Mouse (Mus musculus) hindbrain, embryonic 14.5 days (tissue): ENCODE measurements around the gene Dnah2. TPM values are rescaled to one million over a fixed set of nuclear protein-coding genes. Genes with fewer than 3 reads are reported as not detected.

Source experiments
- ATAC-seq: fragments of 200-750 bp; cut with Nextera tagmentation; 2 replicates; pipeline ENCODE4 v1.8.0; 2017; ENCODE audit warnings: moderate number of reproducible peaks, mild to moderate bottlenecking, moderate TSS enrichment, moderate library complexity; ENCODE audit not compliant: low FRiP score
- DNase-seq: peaks from one replicate; pipeline ENCODE4 v3.0.0-alpha.2; 2015; ENCODE audit warnings: low spot score
- H3K27ac ChIP-seq: fragments of 300-500 bp; sonication (generic); 2 replicates; pipeline ENCODE4 v1.5.1; 2014; ENCODE audit warnings: mild to moderate bottlenecking, moderate library complexity
- H3K27me3 ChIP-seq: fragments of 300-500 bp; sonication (generic); 2 replicates; pipeline ENCODE4 v1.6.1; 2014; ENCODE audit warnings: mild to moderate bottlenecking, low read length, mixed read lengths; ENCODE audit not compliant: control insufficient read depth, insufficient read depth
- H3K36me3 ChIP-seq: fragments of 300-500 bp; sonication (generic); replicated peaks from 2 replicates; pipeline ENCODE4 v1.6.1; 2014; ENCODE audit not compliant: control insufficient read depth, insufficient read depth
- H3K4me1 ChIP-seq: fragments of 300-500 bp; sonication (generic); replicated peaks from 2 replicates; pipeline ENCODE4 v1.6.1; 2014; ENCODE audit warnings: antibody characterized with exemption, low read length, mixed read lengths; ENCODE audit not compliant: control insufficient read depth, insufficient read depth
- H3K4me2 ChIP-seq: fragments of 300-500 bp; sonication (generic); replicated peaks from 2 replicates; pipeline ENCODE4 v1.6.1; 2014; ENCODE audit warnings: mild to moderate bottlenecking, moderate library complexity
- H3K4me3 ChIP-seq: fragments of 300-500 bp; sonication (generic); replicated peaks from 2 replicates; pipeline ENCODE4 v1.5.1; 2014; ENCODE audit warnings: mild to moderate bottlenecking, low read length
- H3K9ac ChIP-seq: fragments of 300-500 bp; sonication (generic); 2 replicates; pipeline ENCODE4 v1.6.1; 2014
- H3K9me3 ChIP-seq: fragments of 300-500 bp; sonication (generic); 2 replicates; pipeline ENCODE4 v1.6.1; 2016; ENCODE audit warnings: low read length; ENCODE audit not compliant: control insufficient read depth
- WGBS: fragments of 180-500 bp; shearing (Covaris S2); extraction: QIAGEN DNeasy Blood & Tissue Kit; methylation state at CpG from one replicate; pipeline ENCODE4 v1.1.7; 2014; 5-methylcytosine and 5-hydroxymethylcytosine counted together
- polyA plus RNA-seq: library from polyadenylated mRNA; unstranded; fragments of >200 nt; fragmentation: Nextera tagmentation; extraction: Ambion mirVana; gene quantifications from 2 replicates; pipeline ENCODE4 v1.2.1, GENCODE M21; 2014

The Dnah2 gene
- polyA plus RNA-seq, 1 experiment from 2014 or later = 4.9 TPM

DNA sequence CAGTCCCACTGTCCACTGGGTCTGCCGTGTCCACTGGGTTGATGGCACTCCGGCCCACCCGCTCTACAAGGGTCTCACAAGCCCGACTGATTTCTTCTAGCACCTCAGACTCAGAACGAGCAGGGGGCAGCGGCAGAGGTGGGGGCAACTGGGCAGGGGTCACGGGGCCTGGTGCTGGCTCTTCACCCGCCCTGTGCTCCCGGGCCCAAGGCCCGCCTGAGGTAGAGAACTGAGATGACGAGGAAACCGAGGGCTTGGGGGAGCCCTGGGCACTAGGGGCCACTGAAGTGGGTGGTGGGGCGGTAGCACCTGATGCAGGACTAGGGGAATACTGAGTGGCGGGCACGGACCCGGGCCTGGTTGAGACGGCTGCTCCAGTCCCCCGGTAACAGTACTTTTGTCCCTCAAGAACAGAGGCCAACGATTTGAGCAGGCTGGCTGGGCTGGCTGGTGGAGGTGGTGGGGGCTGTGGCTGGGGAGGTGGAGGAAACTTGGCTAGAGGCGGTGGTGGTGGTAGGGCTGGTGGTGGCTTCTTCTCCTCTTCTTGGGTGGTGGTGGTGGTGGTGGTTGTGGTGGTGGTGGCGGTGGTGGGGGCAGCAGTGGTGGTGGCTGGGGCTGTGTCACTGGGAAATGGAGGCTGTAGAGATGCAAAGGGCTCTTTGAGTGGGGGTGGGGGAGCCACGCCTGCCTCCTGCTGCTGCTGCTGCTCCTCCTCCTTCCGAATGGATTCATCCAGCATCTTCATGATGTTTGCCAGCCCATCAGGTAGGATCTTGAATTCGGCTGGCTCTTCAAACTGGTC lies 144.1 kb downstream of the Dnah2 start:
- no peak for DNase-seq
- no peaks in the 10 kb centered on the region for H3K9me3 ChIP-seq
- no peak for ATAC-seq
- WGBS = 88% methylated on average over 22 of the region's 24 CpGs
- H3K36me3 ChIP-seq = peaks cover 86% of the 10 kb centered on the region
- H3K27me3 ChIP-seq = 0 out of 2 replicates have a peak, but pooled peaks cover 4% of the 10 kb centered on the region
- H3K4me1 ChIP-seq = peaks cover 16% of the 10 kb centered on the region
- H3K9ac ChIP-seq = no peak overlapping the region
- H3K27ac ChIP-seq = no peak overlapping the region
- H3K4me3 ChIP-seq = no peak overlapping the region
- no peak overlapping the region for H3K4me2 ChIP-seq

DNA sequence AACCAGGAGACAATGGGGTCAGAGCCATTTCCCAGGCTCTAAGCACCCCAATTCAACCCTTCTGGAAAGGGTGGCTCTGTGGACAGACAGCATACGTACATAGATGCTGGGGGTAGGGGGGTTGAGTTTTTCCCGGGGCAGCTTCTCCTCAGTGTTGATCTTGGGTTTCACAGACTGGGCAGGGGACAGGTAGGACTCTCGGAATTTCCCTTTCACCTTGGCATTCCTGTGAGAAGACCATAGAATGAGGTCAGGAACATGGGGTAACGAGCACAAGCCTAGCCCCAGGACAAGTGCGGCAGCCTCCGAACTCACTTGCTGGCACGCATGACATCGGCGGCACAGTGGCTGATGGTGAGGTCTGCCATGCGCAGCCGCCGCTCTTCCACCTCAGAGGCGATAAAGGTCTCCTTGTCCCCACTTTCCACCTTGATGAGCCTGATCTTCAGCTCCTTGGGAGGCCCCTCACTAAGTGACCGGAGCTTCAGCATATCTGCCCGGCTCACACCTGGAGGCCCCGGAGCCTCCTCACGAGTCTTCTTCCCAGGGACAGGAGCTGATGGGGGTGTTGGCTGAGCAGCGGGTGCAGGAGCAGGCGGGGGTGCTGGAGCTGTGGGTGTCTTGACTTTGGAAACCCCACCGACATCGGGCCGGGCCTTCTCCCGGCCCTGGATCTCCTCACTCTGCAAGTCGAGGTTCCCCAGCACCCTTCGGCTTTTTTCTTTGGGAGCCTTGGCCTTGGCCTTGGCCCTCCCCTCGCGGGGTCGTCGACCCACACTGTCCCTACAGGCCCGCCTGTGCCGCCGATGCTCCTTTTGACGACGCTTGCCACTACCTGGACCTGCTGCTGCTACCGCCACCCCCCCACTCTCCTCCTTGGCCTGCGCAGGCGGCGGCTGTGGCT lies 145.0 kb downstream of the Dnah2 start:
- no peak overlapping the region for H3K4me2 ChIP-seq
- H3K9ac ChIP-seq = no peak overlapping the region
- no peaks in the 10 kb centered on the region for H3K9me3 ChIP-seq
- ATAC-seq (no peak), DNase-seq (no peak)
- peaks cover 11% of the 10 kb centered on the region for H3K4me1 ChIP-seq
- peaks cover 94% of the 10 kb centered on the region for H3K36me3 ChIP-seq
- no peak overlapping the region for H3K27ac ChIP-seq
- H3K4me3 ChIP-seq = no peak overlapping the region
- WGBS = 92% methylated on average over 38 of the region's 38 CpGs
- 0 out of 2 replicates have a peak, but pooled peaks cover 5% of the 10 kb centered on the region for H3K27me3 ChIP-seq

DNA sequence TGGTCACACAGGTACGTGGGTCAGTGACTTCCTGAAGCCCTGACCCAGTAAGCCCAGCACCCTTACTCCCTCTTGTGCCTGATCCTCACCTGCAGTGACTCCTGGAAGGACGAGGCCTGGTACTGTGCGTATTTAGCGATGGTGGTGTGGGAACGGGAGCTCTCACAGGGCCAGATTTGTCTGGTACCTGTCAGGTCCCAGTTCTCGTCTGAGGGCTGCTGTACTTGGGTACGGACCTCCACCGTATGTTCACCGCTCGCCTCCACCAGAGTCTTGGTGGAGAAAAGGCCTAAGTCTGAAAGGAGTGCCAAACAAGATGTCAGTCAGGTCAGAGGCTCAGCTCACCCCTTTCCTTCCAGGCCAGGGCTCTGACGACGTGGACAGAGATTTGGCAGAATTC lies 146.9 kb downstream of the Dnah2 start:
- DNase-seq = no peak
- peaks cover 99% of the 10 kb centered on the region for H3K36me3 ChIP-seq
- peaks cover under 1% of the 10 kb centered on the region; the same call in 1 of the 2 replicates for H3K4me1 ChIP-seq
- H3K4me3 ChIP-seq = no peak overlapping the region
- 0 out of 2 replicates have a peak, but pooled peaks cover 7% of the 10 kb centered on the region for H3K27me3 ChIP-seq
- no peak overlapping the region for H3K4me2 ChIP-seq
- no peak overlapping the region for H3K9ac ChIP-seq
- no peaks in the 10 kb centered on the region for H3K9me3 ChIP-seq
- H3K27ac ChIP-seq = no peak overlapping the region
- ATAC-seq = no peak
- WGBS = 89% methylated on average over 12 of the region's 12 CpGs

DNA sequence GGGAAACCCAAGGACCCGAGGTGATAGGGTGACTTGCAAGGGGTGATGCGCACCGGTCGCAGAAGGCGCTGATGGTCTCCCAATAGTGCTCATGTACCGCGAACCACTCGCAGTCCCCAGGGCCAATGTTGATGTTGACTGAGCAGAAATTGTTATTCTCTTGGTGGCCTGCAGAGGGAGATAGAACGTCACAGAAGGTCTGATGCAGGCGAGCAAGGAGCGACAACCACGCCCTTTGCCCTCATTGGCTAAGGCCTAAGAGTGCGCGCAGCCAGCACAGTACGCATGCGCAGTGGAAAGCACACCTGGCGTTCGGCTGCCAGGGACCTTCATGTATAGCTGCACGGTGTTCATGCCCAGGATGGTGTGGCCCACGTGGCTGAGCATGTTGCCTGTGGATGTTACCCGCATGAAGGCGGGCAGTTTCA lies 147.7 kb downstream of the Dnah2 start:
- DNase-seq (peak; percentile 90), ATAC-seq (peak; percentile 76)
- Histone ChIP-seq H3K27ac (no peak overlapping the region), H3K4me1 (peaks cover 8% of the 10 kb centered on the region), H3K4me2 (no peak overlapping the region), H3K9ac (no peak overlapping the region), H3K36me3 (peaks cover 94% of the 10 kb centered on the region), H3K27me3 (0 out of 2 replicates have a peak, but pooled peaks cover 7% of the 10 kb centered on the region), H3K4me3 (no peak overlapping the region), H3K9me3 (no peaks in the 10 kb centered on the region)
- 18% methylated on average over 22 of the region's 22 CpGs for WGBS

DNA sequence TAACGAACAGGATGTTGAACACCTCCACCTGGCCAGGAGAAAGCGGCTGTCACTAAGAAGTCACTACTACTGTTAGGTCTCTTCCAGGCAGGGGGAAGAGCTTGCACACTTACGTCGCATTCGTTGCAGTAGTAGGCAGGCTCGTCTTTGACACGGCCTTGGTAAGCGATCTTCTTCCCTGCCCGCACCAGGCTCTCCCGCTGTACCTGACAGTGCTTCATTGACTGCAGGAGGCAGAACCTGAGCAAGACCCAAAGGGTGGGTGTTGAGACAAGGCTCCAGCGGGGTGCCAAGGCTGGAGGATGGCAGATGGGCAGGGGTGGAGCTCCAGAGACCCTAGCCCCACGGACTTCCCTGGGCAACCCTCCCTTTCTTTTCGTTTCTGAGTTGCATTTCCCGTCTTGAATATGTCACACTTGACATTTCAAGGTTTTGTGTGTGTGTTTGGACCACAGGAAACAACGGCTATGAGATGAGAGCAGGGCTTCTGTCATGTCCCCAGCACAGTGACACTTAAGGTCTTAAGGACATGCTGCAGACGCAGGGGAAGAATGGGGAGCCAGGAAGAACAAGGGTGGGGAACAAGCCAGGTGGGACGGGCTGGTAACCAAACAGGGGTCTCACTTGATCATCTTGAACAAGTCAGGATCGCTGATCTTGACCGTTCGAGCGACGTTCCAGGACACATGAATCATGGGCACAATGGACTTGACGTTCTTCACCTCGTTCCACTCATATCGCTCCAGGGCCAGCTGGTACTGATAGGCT lies 148.6 kb downstream of the Dnah2 start:
- WGBS = 76% methylated on average over 25 of the region's 25 CpGs

DNA sequence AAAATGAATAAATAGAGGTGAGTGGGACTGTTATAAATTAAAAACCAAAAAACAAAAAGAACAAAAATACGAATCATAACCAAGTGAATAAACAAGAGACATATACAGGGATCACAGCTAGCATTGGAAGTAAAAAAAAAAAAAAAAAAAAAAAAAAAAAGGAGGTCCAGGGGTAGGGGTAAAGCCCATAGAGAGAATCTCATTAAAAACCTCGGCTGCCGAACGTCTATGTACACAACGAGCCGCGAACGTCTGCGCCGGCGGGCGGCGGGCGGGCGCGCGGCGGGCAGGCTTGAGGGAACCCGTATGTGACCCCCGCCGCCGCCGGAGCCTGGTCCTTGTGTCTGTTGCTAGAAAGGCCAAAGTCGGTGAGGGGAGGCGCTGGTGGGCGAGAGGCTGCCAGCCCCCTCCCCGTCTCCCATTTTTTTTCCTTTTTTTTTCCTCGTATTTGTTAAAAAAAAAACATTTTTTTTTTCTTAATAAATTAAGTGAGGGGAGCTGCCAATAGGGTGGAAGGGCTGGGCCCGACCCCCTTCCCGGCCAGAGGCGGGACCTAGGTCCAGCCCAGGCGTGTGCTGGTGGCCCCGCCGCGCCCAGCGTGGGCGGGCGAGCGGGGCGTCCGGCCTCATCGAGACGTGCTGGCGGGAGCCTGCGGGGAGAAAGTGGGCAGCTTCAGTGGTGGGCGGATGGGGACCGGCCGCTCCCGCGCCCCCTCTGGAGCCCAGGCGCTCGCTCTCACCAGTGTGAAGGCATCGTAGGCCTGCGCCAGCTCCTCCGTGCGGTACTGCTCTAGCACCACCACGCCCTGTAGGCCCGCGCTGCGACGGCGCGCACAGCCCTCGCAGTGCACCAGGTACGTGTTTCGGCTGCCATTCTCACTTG lies 149.5 kb downstream of the Dnah2 start:
- peak overlapping the region; percentile 11; the same call in 1 of the 2 replicates for H3K4me2 ChIP-seq
- H3K4me3 ChIP-seq = no peak overlapping the region; the same call in 1 of the 2 replicates
- no peaks in the 10 kb centered on the region for H3K9me3 ChIP-seq
- H3K27me3 ChIP-seq = 0 out of 2 replicates have a peak, but pooled peaks cover 7% of the 10 kb centered on the region
- ATAC-seq (no peak), DNase-seq (no peak)
- H3K9ac ChIP-seq = no peak overlapping the region
- 20% methylated on average over 64 of the region's 66 CpGs for WGBS
- H3K4me1 ChIP-seq = peaks cover 11% of the 10 kb centered on the region
- no peak overlapping the region for H3K27ac ChIP-seq
- H3K36me3 ChIP-seq = peaks cover 76% of the 10 kb centered on the region

More for the DNA sequence above, 148.6 kb downstream of the Dnah2 start:
- no peak overlapping the region for H3K4me2 ChIP-seq
- no peak for DNase-seq
- ATAC-seq = no peak
- peaks cover 10% of the 10 kb centered on the region for H3K4me1 ChIP-seq
- H3K4me3 ChIP-seq = no peak overlapping the region; the same call in 1 of the 2 replicates
- H3K27ac ChIP-seq = no peak overlapping the region
- H3K9ac ChIP-seq = no peak overlapping the region
- H3K27me3 ChIP-seq = 0 out of 2 replicates have a peak, but pooled peaks cover 7% of the 10 kb centered on the region
- no peaks in the 10 kb centered on the region for H3K9me3 ChIP-seq
- H3K36me3 ChIP-seq = peaks cover 84% of the 10 kb centered on the region

DNA sequence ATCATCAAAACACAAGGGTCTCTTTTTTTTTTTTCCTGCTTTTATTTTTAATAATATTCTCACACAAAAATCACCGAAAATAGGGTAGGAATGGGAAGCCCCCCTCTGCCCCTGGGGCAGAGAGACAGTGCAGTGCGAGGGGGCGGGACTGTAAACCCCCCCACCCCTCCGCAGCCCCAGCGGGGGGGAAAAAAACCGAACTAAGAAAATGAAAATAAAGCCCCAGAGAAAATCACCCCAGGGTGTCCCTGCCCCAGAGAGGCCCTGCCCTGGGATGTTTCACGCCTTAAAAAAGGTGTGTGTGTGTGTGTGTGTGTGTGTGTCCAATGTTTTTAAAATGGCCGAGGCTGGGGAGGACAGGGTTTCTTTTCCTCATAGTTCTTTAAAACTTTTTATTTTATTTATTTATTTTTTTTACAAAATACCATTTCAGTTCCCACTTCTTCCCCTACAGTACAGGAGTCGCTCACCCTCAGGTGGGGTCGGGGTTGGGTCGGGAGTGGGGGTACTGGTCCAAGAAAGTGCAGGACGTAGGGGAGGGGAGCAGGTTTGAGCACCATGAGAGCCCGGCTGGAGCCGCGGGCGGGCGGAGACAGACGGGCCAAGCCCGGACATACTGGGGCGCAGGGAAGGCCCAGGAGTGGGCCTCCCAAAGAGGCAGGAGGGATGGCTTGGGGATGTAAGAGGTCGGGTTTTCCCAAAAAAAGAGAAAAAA lies 150.3 kb downstream of the Dnah2 start:
- Histone ChIP-seq H3K27ac (no peak overlapping the region), H3K27me3 (0 out of 2 replicates have a peak, but pooled peaks cover 7% of the 10 kb centered on the region), H3K9ac (peak overlapping the region; percentile 31; the same call in 1 of the 2 replicates), H3K4me2 (peak overlapping the region; percentile 93), H3K4me3 (0 out of 2 replicates have a peak overlapping the region, but pooled peaks have one; percentile 14), H3K36me3 (peaks cover 68% of the 10 kb centered on the region), H3K9me3 (no peaks in the 10 kb centered on the region), H3K4me1 (peaks cover 15% of the 10 kb centered on the region)
- WGBS = 25% methylated on average over 21 of the region's 21 CpGs
- DNase-seq (no peak), ATAC-seq (no peak)
